ENCODE assay signal across 7 mouse cellular contexts in the genomic region with DNA sequence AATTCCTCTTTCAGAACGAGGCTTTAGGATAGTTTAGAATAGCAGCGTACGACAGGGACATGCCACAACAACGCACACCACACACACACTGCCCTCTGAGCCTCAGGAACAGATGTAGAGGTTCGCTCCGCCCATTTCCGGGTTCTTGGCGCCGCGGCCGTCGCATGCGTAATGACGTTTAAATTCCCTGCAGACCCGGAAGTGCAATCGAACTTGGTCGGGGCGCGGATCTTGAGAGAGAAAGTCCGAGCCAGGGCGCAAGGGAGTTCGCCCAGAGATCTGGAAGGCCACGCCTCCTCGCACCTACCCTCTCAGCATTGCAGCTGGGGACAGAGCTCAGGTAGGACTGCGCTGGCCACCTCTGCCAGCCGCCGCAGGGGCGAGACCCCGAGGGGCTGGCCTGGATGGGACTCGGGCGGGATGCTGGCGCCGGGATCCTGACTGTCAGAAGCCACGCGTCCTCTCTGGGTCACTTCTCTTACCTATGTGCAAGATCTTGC. TPM values are rescaled to one million over a fixed set of nuclear protein-coding genes. Genes with fewer than 3 reads are reported as not detected.
DNase-seq lines count a peak whose midpoint lies in the region; ATAC-seq lines count a peak whose summit lies in the region.

No protein-coding gene starts in this region.

- H3K27me3 ChIP-seq in embryonic facial prominence, embryonic 11.5 days (ENCODE audit: control insufficient read depth, insufficient read depth, low read length) = no peaks in the 10 kb centered on the region
- no peaks in the 10 kb centered on the region for H3K27me3 ChIP-seq in limb, embryonic 10.5 days (ENCODE audit: low read depth, poor library complexity, severe bottlenecking)
- no peaks in the 10 kb centered on the region for H3K27me3 ChIP-seq in midbrain, embryonic 13.5 days

- no peak overlapping the region for H3K27ac ChIP-seq in embryonic facial prominence, embryonic 11.5 days (replicated peaks; ENCODE audit: low read depth, low read length)
- peak overlapping the region; percentile 87 for H3K27ac ChIP-seq in limb, embryonic 10.5 days
- peak overlapping the region; percentile 64 for H3K27ac ChIP-seq in midbrain, embryonic 13.5 days

- H3K4me1 ChIP-seq in embryonic facial prominence, embryonic 11.5 days (ENCODE audit: control insufficient read depth, insufficient read depth, low read length) = no peaks in the 10 kb centered on the region
- peaks cover 11% of the 10 kb centered on the region for H3K4me1 ChIP-seq in limb, embryonic 10.5 days
- H3K4me1 ChIP-seq in midbrain, embryonic 13.5 days (replicated peaks) = peaks cover 13% of the 10 kb centered on the region

- no peaks in the 10 kb centered on the region for H3K36me3 ChIP-seq in embryonic facial prominence, embryonic 11.5 days (replicated peaks; ENCODE audit: control insufficient read depth, insufficient read depth, low read depth, low read length)
- H3K36me3 ChIP-seq in limb, embryonic 10.5 days = no peaks in the 10 kb centered on the region
- H3K36me3 ChIP-seq in midbrain, embryonic 13.5 days = no peaks in the 10 kb centered on the region

- H3K9ac ChIP-seq in embryonic facial prominence, embryonic 11.5 days (replicated peaks; ENCODE audit: low read length) = peak overlapping the region; percentile 81
- peak overlapping the region; percentile 84 for H3K9ac ChIP-seq in midbrain, embryonic 13.5 days (replicated peaks)

- H3K4me3 ChIP-seq in embryonic facial prominence, embryonic 11.5 days (ENCODE audit: low read depth, low read length) = peak overlapping the region; percentile 85
- H3K4me3 ChIP-seq in limb, embryonic 10.5 days = peak overlapping the region; percentile 91
- peak overlapping the region; percentile 83 for H3K4me3 ChIP-seq in midbrain, embryonic 13.5 days (replicated peaks)

- peak; percentile 95 for DNase-seq in adrenal gland, postnatal 14 days
- peak; percentile 96 for DNase-seq in embryonic facial prominence, embryonic 11.5 days (ENCODE audit: low spot score)
- peak; percentile 93 for DNase-seq in kidney, adult 11 months
- peak; percentile 94 for DNase-seq in limb, embryonic 10.5 days (ENCODE audit: low spot score)
- DNase-seq in spleen, adult 12 weeks (ENCODE audit: low spot score) = peak; percentile 81

- ATAC-seq in embryonic facial prominence, embryonic 11.5 days (replicated peaks; ENCODE audit: insufficient number of reproducible peaks, low FRiP score, low TSS enrichment, low read depth) = peak; percentile 98
- ATAC-seq in granulocyte monocyte progenitor cell, adult 5-6 weeks (replicated peaks; ENCODE audit: poor library complexity, severe bottlenecking) = peak; percentile 98
- peak; percentile 99 for ATAC-seq in midbrain, embryonic 13.5 days

- H3K9me3 ChIP-seq in embryonic facial prominence, embryonic 11.5 days (replicated peaks; ENCODE audit: control insufficient read depth, low read length) = no peaks in the 10 kb centered on the region
- no peaks in the 10 kb centered on the region for H3K9me3 ChIP-seq in limb, embryonic 10.5 days (replicated peaks)
- H3K9me3 ChIP-seq in midbrain, embryonic 13.5 days = no peaks in the 10 kb centered on the region

- under 1% methylated on average over 35 of the region's 35 CpGs for WGBS in embryonic facial prominence, embryonic 11.5 days
- under 1% methylated on average over 35 of the region's 35 CpGs for WGBS in limb, embryonic 10.5 days
- under 1% methylated on average over 35 of the region's 35 CpGs for WGBS in midbrain, embryonic 13.5 days

- peak overlapping the region; percentile 66 for H3K4me2 ChIP-seq in embryonic facial prominence, embryonic 11.5 days (ENCODE audit: low read depth, low read length)
- peak overlapping the region; percentile 77 for H3K4me2 ChIP-seq in midbrain, embryonic 13.5 days (replicated peaks)

RNA-seq across cellular contexts. Expression of a gene that starts 6.7 kb away (rescaled TPM):
- total RNA-seq in adrenal gland, postnatal 14 days (2021) = 21.0 and 26.7 TPM in 2 replicates
- polyA plus RNA-seq in embryonic facial prominence, embryonic 11.5 days (2014; fragmentation: Nextera tagmentation; extraction: Ambion mirVana) = 36.6 and 39.6 TPM in 2 replicates
- 41.8 and 42.7 TPM in 2 replicates for total RNA-seq in granulocyte monocyte progenitor cell, adult 5-6 weeks (2014; fragmentation: Nextera tagmentation)
- total RNA-seq in granulocyte monocyte progenitor cell, adult 5-6 weeks (2017) = 23.7 and 27.0 TPM in 2 replicates
- polyA plus RNA-seq in limb, embryonic 10.5 days (2016; fragmentation: Nextera tagmentation; extraction: Ambion mirVana) = 17.4 and 20.6 TPM in 2 replicates
- 43.0 and 45.7 TPM in 2 replicates for polyA plus RNA-seq in midbrain, embryonic 13.5 days (2015; fragmentation: Nextera tagmentation; extraction: Ambion mirVana)
